Mouse (Mus musculus) cortical plate, adult 2 months (tissue): ENCODE data around the gene Ppl.

Source experiments
- CTCF ChIP-seq: fragments of 200-500 bp; IDR thresholded peaks from 2 replicates; pipeline ENCODE4 v1.5.1; 2011; ENCODE audit warnings: mild to moderate bottlenecking, control low read depth, low read length; ENCODE audit not compliant: insufficient read depth; ENCODE audit errors: extremely low read depth
- POLR2A ChIP-seq: fragments of 200-500 bp; IDR thresholded peaks from 2 replicates; pipeline ENCODE4 v1.6.1; 2011; ENCODE audit warnings: mild to moderate bottlenecking, low read length, control low read depth; ENCODE audit not compliant: insufficient read depth; ENCODE audit errors: extremely low read depth

DNA sequence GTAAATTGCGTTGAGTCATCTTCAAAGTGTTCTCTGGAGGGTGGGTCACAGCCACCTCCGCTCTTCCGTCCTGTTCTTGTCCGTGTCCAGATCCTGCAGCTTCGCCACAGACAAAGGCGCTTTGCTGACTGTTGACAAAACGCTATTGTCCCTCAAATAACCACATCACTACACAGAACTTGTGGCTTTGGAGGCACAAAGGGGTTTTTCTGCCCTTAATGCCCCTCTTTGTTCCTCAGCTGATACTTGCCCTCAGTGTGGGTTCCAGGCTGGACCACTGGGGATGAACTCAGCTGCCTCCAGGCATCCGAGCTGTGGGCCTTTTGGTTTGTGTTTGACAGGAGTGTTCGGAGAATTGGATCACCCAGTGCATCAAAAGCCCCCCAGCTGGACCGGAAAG is 18.3 kb upstream of the Ppl start:
- TF ChIP-seq POLR2A (no peak), CTCF (no peak)
